Mouse (Mus musculus) ES-Bruce4 (cell line): Measurements from ENCODE around the gene Olfr309. TPM values are rescaled to one million over a fixed set of nuclear protein-coding genes. Genes with fewer than 3 reads are reported as not detected.

Source experiments
- H3K27ac ChIP-seq: 2 replicates; pipeline ENCODE4 v1.5.1; 2012; ENCODE audit warnings: low read length, inconsistent platforms; ENCODE audit not compliant: insufficient read depth
- H3K27me3 ChIP-seq: 2 replicates; pipeline ENCODE4 v1.6.1; 2012; ENCODE audit warnings: mild to moderate bottlenecking, low read length, inconsistent platforms; ENCODE audit not compliant: control insufficient read depth, poor library complexity, insufficient read depth, severe bottlenecking
- H3K36me3 ChIP-seq: 2 replicates; pipeline ENCODE4 v1.6.1; 2012; ENCODE audit warnings: inconsistent platforms, mild to moderate bottlenecking, low read length, moderate library complexity; ENCODE audit not compliant: control insufficient read depth, poor library complexity, insufficient read depth, severe bottlenecking
- H3K4me1 ChIP-seq: one replicate; pipeline ENCODE4 v1.8.1; 2011; ENCODE audit warnings: low read length; ENCODE audit not compliant: control insufficient read depth, insufficient read depth
- H3K4me3 ChIP-seq: 2 replicates; pipeline ENCODE4 v1.5.1; 2011; ENCODE audit warnings: low read depth, mild to moderate bottlenecking, low read length
- H3K9ac ChIP-seq: 2 replicates; pipeline ENCODE4 v1.6.1; 2012; ENCODE audit warnings: low read depth, mild to moderate bottlenecking, inconsistent platforms; ENCODE audit not compliant: poor library complexity, severe bottlenecking
- H3K9me3 ChIP-seq: replicated peaks from 2 replicates; pipeline ENCODE4 v1.6.1; 2012; ENCODE audit warnings: mild to moderate bottlenecking, low read length, inconsistent platforms; ENCODE audit not compliant: control insufficient read depth, poor library complexity, insufficient read depth, severe bottlenecking
- CTCF ChIP-seq: IDR thresholded peaks from one replicate; pipeline ENCODE4 v1.8.1; 2011; ENCODE audit warnings: low read depth, low read length
- EP300 ChIP-seq: IDR thresholded peaks from 2 replicates; pipeline ENCODE4 v1.6.1; 2011; ENCODE audit warnings: low read depth, low read length; ENCODE audit not compliant: insufficient read depth
- POLR2A ChIP-seq: IDR thresholded peaks from one replicate; pipeline ENCODE4 v1.8.1; 2011; ENCODE audit warnings: low read length; ENCODE audit not compliant: insufficient read depth
- polyA plus RNA-seq: library from polyadenylated mRNA; stranded (reverse); fragments of >200 nt; gene quantifications from 2 replicates; pipeline ENCODE4 v1.2.4, GENCODE M21; 2011; ENCODE audit warnings: low read depth; ENCODE audit not compliant: missing spikeins, insufficient read depth, insufficient read length

Gene Olfr309
- polyA plus RNA-seq, 1 experiment, result not detected

DNA sequence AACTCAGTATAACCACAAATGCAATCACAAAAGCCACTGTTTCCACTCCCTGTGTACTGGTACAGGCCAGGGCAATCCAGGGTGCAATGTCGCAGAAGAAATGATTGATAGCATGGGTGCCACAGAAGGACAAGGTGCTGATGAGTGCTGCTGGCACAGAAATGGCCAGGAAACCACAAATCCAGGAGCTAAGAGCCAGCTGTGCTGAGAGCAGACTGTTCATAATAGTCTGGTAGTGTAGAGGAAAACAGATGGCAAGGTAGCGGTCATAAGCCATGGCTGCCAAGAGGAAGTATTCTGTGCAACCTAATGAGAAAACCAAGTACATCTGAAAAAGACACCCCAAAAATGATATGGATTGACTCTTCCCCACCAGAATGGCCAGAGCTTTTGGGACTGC is 7.8 kb upstream of the Olfr309 start:
- TF ChIP-seq EP300 (no peak), POLR2A (no peak), CTCF (no peak)
- Histone ChIP-seq H3K9me3 (no peaks in the 10 kb centered on the region), H3K27ac (no peak overlapping the region), H3K4me1 (no peaks in the 10 kb centered on the region), H3K36me3 (no peaks in the 10 kb centered on the region), H3K9ac (no peak overlapping the region), H3K4me3 (no peak overlapping the region), H3K27me3 (no peaks in the 10 kb centered on the region)

DNA sequence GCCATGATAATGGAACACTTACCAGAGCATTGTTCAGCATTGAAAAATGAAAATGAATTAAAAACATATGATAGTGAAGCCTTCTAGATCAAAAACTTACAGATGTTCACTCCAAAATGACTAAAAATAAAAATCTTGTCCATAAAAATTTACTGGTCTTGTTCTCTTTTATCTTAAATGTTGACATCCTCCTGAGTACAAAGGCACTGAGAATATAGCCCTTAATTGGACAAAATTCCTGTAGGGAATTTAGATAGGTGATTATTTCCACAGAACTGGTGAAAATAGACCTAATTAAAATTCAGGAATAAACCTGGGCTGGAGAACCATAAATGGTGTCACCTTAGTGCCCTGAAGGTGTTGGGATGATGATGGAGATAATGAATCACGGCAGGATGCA is 36.4 kb downstream of the Olfr309 start, which contains the start of gene Olfr310:
Olfr310 (minus strand) TSS at position 101 of the 400 bp plus-strand sequence.
- H3K9me3 ChIP-seq, result no peaks in the 10 kb centered on the region
- no peaks in the 10 kb centered on the region for H3K36me3 ChIP-seq
- H3K4me3 ChIP-seq, result no peak within 1 kb of the TSS
- H3K9ac ChIP-seq, result no peak within 1 kb of the TSS
- no peaks in the 10 kb centered on the region for H3K27me3 ChIP-seq
- H3K27ac ChIP-seq, result no peak within 1 kb of the TSS
- TF ChIP-seq CTCF (no peak), POLR2A (no peak), EP300 (no peak)
- H3K4me1 ChIP-seq, result no peaks in the 10 kb centered on the region

Other genes starting within 250 kb of the Olfr309 start
- not detected in 2 replicates for gene Vmn2r75, start 141.9 kb downstream of the Olfr309 start, polyA plus RNA-seq
- 0.14 and 0.34 TPM in 2 replicates for gene Vmn2r76, start 67.4 kb downstream of the Olfr309 start, polyA plus RNA-seq
- gene Olfr310, start 36.5 kb downstream of the Olfr309 start, polyA plus RNA-seq, result not detected in 2 replicates
- not detected in 2 replicates for gene Olfr308, start 11.9 kb upstream of the Olfr309 start, polyA plus RNA-seq
- gene Olfr307, start 23.9 kb upstream of the Olfr309 start, polyA plus RNA-seq, result 0.23 TPM in 1 of 2 replicates, not detected in the other
- not detected in 2 replicates for gene Olfr305, start 53.2 kb upstream of the Olfr309 start, polyA plus RNA-seq
- not detected in 2 replicates for gene Olfr304, start 73.0 kb upstream of the Olfr309 start, polyA plus RNA-seq
- gene Olfr303, start 84.1 kb upstream of the Olfr309 start, polyA plus RNA-seq, result not detected in 2 replicates
- gene Olfr301, start 90.1 kb upstream of the Olfr309 start, polyA plus RNA-seq, result not detected in 2 replicates
- not detected in 2 replicates for gene Olfr299, start 146.2 kb upstream of the Olfr309 start, polyA plus RNA-seq
- not detected in 2 replicates for gene Olfr298, start 178.8 kb upstream of the Olfr309 start, polyA plus RNA-seq
- not detected in 2 replicates for gene Olfr297, start 206.3 kb upstream of the Olfr309 start, polyA plus RNA-seq